In the genomic region with DNA sequence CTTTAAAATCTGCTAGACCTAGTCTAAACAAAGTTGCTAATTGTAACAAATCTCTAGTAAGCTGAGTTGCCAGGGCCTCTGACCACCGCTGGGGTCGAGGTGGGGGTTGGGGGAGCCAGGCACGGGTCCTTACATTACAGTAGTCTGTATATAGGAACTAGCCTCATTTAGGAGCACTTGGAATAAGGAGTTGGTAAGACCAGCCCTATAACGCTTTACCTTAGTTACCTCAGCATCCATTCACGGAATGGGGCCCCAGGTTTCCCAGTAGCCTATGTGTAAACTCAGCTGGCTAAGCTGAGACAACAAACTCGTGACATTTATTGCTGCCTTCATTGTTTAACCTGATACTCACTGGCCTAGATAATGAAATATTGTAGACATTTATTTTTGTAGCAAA, we compare ENCODE assay signal across 8 mouse cellular contexts. TPM values are rescaled to one million over a fixed set of nuclear protein-coding genes. Genes with fewer than 3 reads are reported as not detected.
A peak's percentile ranks its signal among the peaks of the same experiment; 100 is the strongest.
DNase-seq lines count a peak whose midpoint lies in the region; ATAC-seq and TF ChIP-seq lines count a peak whose summit lies in the region.

No protein-coding gene starts in this region.

- WGBS in kidney, postnatal 0 days, result 25% methylated on average over 6 of the region's 6 CpGs
- 41% methylated on average over 6 of the region's 6 CpGs for WGBS in kidney, adult 2 months
- WGBS in embryonic facial prominence, embryonic 12.5 days, result 11% methylated on average over 6 of the region's 6 CpGs
- WGBS in intestine, postnatal 0 days, result 16% methylated on average over 6 of the region's 6 CpGs
- WGBS in neural tube, embryonic 11.5 days, result 19% methylated on average over 6 of the region's 6 CpGs

- DNase-seq in kidney, postnatal 0 days (ENCODE audit: low spot score), result no peak
- DNase-seq in kidney, adult 2 months, result no peak
- no peak for DNase-seq in neural tube, embryonic 11.5 days (ENCODE audit: low spot score)
- DNase-seq in spleen, postnatal 14 days (ENCODE audit: low spot score in 2 of 2), result no peak
- no peak for DNase-seq in kidney, adult 11 months
- no peak for DNase-seq in ovary, postnatal 10 days (ENCODE audit: low spot score)

- peak overlapping the region; percentile 75 for H3K27ac ChIP-seq in kidney, postnatal 0 days
- no peak overlapping the region for H3K27ac ChIP-seq in kidney, adult 2 months (ENCODE audit: insufficient read depth, low read depth, low read length)
- peak overlapping the region; percentile 96 for H3K27ac ChIP-seq in embryonic facial prominence, embryonic 12.5 days
- H3K27ac ChIP-seq in intestine, postnatal 0 days (ENCODE audit: low read depth, low read length), result peak overlapping the region; percentile 89
- peak overlapping the region; percentile 93 for H3K27ac ChIP-seq in neural tube, embryonic 11.5 days (ENCODE audit: low read depth, low read length)

- 0 out of 2 replicates have a peak overlapping the region, but pooled peaks have one; percentile 38 for H3K9ac ChIP-seq in kidney, postnatal 0 days (ENCODE audit: low read depth, low read length)
- peak overlapping the region; percentile 19; the same call in 1 of the 2 replicates for H3K9ac ChIP-seq in embryonic facial prominence, embryonic 12.5 days
- H3K9ac ChIP-seq in intestine, postnatal 0 days (ENCODE audit: low read depth, low read length), result peak overlapping the region; percentile 23; the same call in 1 of the 2 replicates
- peak overlapping the region; percentile 31; the same call in 1 of the 2 replicates for H3K9ac ChIP-seq in neural tube, embryonic 11.5 days (ENCODE audit: low read length)

- H3K4me3 ChIP-seq in kidney, postnatal 0 days (replicated peaks; ENCODE audit: low read depth, low read length), result no peak overlapping the region; the same call in 1 of the 2 replicates
- no peak overlapping the region for H3K4me3 ChIP-seq in kidney, adult 2 months (ENCODE audit: insufficient read depth, low read depth, low read length)
- peak overlapping the region; percentile 38 for H3K4me3 ChIP-seq in embryonic facial prominence, embryonic 12.5 days
- peak overlapping the region; percentile 88; the same call in 1 of the 2 replicates for H3K4me3 ChIP-seq in intestine, postnatal 0 days (ENCODE audit: low read depth, low read length)
- peak overlapping the region; percentile 32 for H3K4me3 ChIP-seq in neural tube, embryonic 11.5 days (ENCODE audit: low read depth, low read length)

- no peaks in the 10 kb centered on the region for H3K27me3 ChIP-seq in kidney, postnatal 0 days (ENCODE audit: insufficient read depth, low read length)
- no peaks in the 10 kb centered on the region for H3K27me3 ChIP-seq in kidney, adult 2 months (replicated peaks; ENCODE audit: control insufficient read depth, insufficient read depth, low read length)
- no peaks in the 10 kb centered on the region for H3K27me3 ChIP-seq in embryonic facial prominence, embryonic 12.5 days
- no peaks in the 10 kb centered on the region for H3K27me3 ChIP-seq in intestine, postnatal 0 days (replicated peaks; ENCODE audit: control insufficient read depth, insufficient read depth, low read length)
- no peaks in the 10 kb centered on the region for H3K27me3 ChIP-seq in neural tube, embryonic 11.5 days (ENCODE audit: control insufficient read depth, insufficient read depth, low read length)

- no peak for TF ChIP-seq POLR2A in kidney, adult 2 months (IDR thresholded peaks at IDR 0.05; ENCODE audit: low read depth, low read length)

- no peaks in the 10 kb centered on the region for H3K9me3 ChIP-seq in kidney, postnatal 0 days (replicated peaks; ENCODE audit: low read length)
- H3K9me3 ChIP-seq in embryonic facial prominence, embryonic 12.5 days, result no peaks in the 10 kb centered on the region
- no peaks in the 10 kb centered on the region for H3K9me3 ChIP-seq in intestine, postnatal 0 days (ENCODE audit: control insufficient read depth)
- no peaks in the 10 kb centered on the region for H3K9me3 ChIP-seq in neural tube, embryonic 11.5 days (ENCODE audit: control insufficient read depth, low read length)

- TF ChIP-seq CTCF in kidney, postnatal 0 days (IDR thresholded peaks at IDR 0.05; ENCODE audit: low read depth), result no peak
- TF ChIP-seq CTCF in kidney, adult 2 months (conservative IDR thresholded peaks at IDR 0.05; ENCODE audit: insufficient read depth, insufficient read length, low read depth, low read length), result no peak
- no peak for TF ChIP-seq CTCF in intestine, postnatal 0 days (IDR thresholded peaks at IDR 0.05; ENCODE audit: low read depth)

- H3K4me1 ChIP-seq in kidney, postnatal 0 days (replicated peaks; ENCODE audit: insufficient read depth, low read length), result peaks cover 20% of the 10 kb centered on the region
- peaks cover 3% of the 10 kb centered on the region; the same call in 1 of the 2 replicates for H3K4me1 ChIP-seq in kidney, adult 2 months (ENCODE audit: control insufficient read depth, insufficient read depth, low read length)
- peaks cover 29% of the 10 kb centered on the region for H3K4me1 ChIP-seq in embryonic facial prominence, embryonic 12.5 days
- H3K4me1 ChIP-seq in intestine, postnatal 0 days (replicated peaks; ENCODE audit: control insufficient read depth, insufficient read depth, low read length), result 0 out of 2 replicates have a peak, but pooled peaks cover 4% of the 10 kb centered on the region
- H3K4me1 ChIP-seq in neural tube, embryonic 11.5 days (ENCODE audit: control insufficient read depth, insufficient read depth, low read length), result peaks cover 27% of the 10 kb centered on the region

- no peaks in the 10 kb centered on the region for H3K36me3 ChIP-seq in kidney, postnatal 0 days (ENCODE audit: insufficient read depth, low read length)
- H3K36me3 ChIP-seq in kidney, adult 2 months (ENCODE audit: control insufficient read depth, insufficient read depth, low read length), result no peaks in the 10 kb centered on the region
- H3K36me3 ChIP-seq in embryonic facial prominence, embryonic 12.5 days, result no peaks in the 10 kb centered on the region
- peaks cover 4% of the 10 kb centered on the region; the same call in 1 of the 2 replicates for H3K36me3 ChIP-seq in intestine, postnatal 0 days (ENCODE audit: control insufficient read depth, insufficient read depth)
- no peaks in the 10 kb centered on the region for H3K36me3 ChIP-seq in neural tube, embryonic 11.5 days (ENCODE audit: control insufficient read depth, insufficient read depth, low read length)

- peak overlapping the region; percentile 87 for H3K4me2 ChIP-seq in kidney, postnatal 0 days (ENCODE audit: low read length)
- H3K4me2 ChIP-seq in embryonic facial prominence, embryonic 12.5 days (replicated peaks), result peak overlapping the region; percentile 62
- H3K4me2 ChIP-seq in intestine, postnatal 0 days (replicated peaks; ENCODE audit: low read depth), result peak overlapping the region; percentile 88
- peak overlapping the region; percentile 59 for H3K4me2 ChIP-seq in neural tube, embryonic 11.5 days (ENCODE audit: low read depth)

- ATAC-seq in kidney, postnatal 0 days (replicated peaks; ENCODE audit: low FRiP score, low read depth), result no peak
- no peak for ATAC-seq in embryonic facial prominence, embryonic 12.5 days (ENCODE audit: insufficient number of reproducible peaks, insufficient read depth, low FRiP score, low TSS enrichment)
- ATAC-seq in intestine, postnatal 0 days, result peak; percentile 33
- ATAC-seq in neural tube, embryonic 11.5 days (ENCODE audit: insufficient read depth, low FRiP score, low TSS enrichment), result no peak

RNA-seq across cellular contexts. Expression of a gene that starts 3.3 kb away (rescaled TPM):
- 34.2 and 37.0 TPM in 2 replicates for polyA plus RNA-seq in kidney, postnatal 0 days (2015; fragmentation: Nextera tagmentation; extraction: Ambion mirVana)
- polyA plus RNA-seq in kidney, adult 2 months (2012; rRNA removed), result 73.0 and 75.5 TPM in 2 replicates
- 36.4 and 38.8 TPM in 2 replicates for polyA plus RNA-seq in embryonic facial prominence, embryonic 12.5 days (2016; fragmentation: Nextera tagmentation; extraction: Ambion mirVana)
- polyA plus RNA-seq in intestine, postnatal 0 days (2015; fragmentation: Nextera tagmentation; extraction: Ambion mirVana), result 34.5 and 36.5 TPM in 2 replicates
- 39.0 and 47.1 TPM in 2 replicates for polyA plus RNA-seq in neural tube, embryonic 11.5 days (2014; fragmentation: Nextera tagmentation; extraction: Ambion mirVana)

Comparison
In these comparisons a context has a peak if more than half of its experiments do, and no peak if none do; other contexts are left out.
1. H3K4me3 ChIP-seq: peak in embryonic facial prominence, embryonic 12.5 days (single experiment), intestine, postnatal 0 days (single experiment) and neural tube, embryonic 11.5 days (single experiment); none in kidney, postnatal 0 days (single experiment) and kidney, adult 2 months (single experiment).
2. Peak in every context shown above with its lines, with median percentiles within 50 percentile points of each other: H3K4me2 ChIP-seq and H3K9ac ChIP-seq.